Mouse (Mus musculus) MEL (cell line): ENCODE data around the gene A530084C06Rik. TPM values are rescaled to one million over a fixed set of nuclear protein-coding genes. Genes with fewer than 3 reads are reported as not detected.

ENCODE experiments used
- DNase-seq: peaks from one replicate; pipeline ENCODE4 v3.0.0; 2011; ENCODE audit warnings: low read depth, low spot score
- H3K27ac ChIP-seq: 2 replicates; pipeline ENCODE4 v1.5.1; 2012; ENCODE audit warnings: low read depth, mild to moderate bottlenecking, control low read depth, low read length, moderate library complexity; ENCODE audit not compliant: control insufficient read depth
- H3K27me3 ChIP-seq, 2 experiments: fragments of 150-350 bp in 1 of 2; sonication (generic) in 1 of 2; 2 replicates each; pipeline ENCODE4 v1.6.1; 2012; ENCODE audit warnings: low read length in 2 of 2, mild to moderate bottlenecking in 2 of 2, improper control_type of control experiment in 1 of 2, moderate library complexity in 1 of 2; ENCODE audit not compliant: insufficient read depth in 2 of 2, control insufficient read depth in 1 of 2
- H3K36me3 ChIP-seq, 2 experiments: 2 replicates each; pipeline ENCODE4 v1.6.1; 2012 to 2014; ENCODE audit warnings: low read length in 2 of 2, improper control_type of control experiment in 1 of 2, inconsistent platforms in 1 of 2, mild to moderate bottlenecking in 1 of 2; ENCODE audit not compliant: insufficient read depth in 2 of 2, control insufficient read depth in 1 of 2
- H3K4me1 ChIP-seq, 2 experiments: fragments of 150-350 bp in 1 of 2; sonication (generic) in 1 of 2; 2 replicates each; pipeline ENCODE4 v1.6.1; 2012; ENCODE audit warnings: low read length in 2 of 2, improper control_type of control experiment in 1 of 2, mild to moderate bottlenecking in 1 of 2; ENCODE audit not compliant: insufficient read depth in 2 of 2, control insufficient read depth in 1 of 2
- H3K4me3 ChIP-seq, 2 experiments: fragments of 150-350 bp in 1 of 2; sonication (generic) in 1 of 2; 2 replicates each; pipeline ENCODE4 v1.5.1; 2012; ENCODE audit warnings: low read depth in 2 of 2, low read length in 2 of 2, mild to moderate bottlenecking in 2 of 2, moderate library complexity in 2 of 2, control low read depth in 1 of 2, improper control_type of control experiment in 1 of 2; ENCODE audit not compliant: control insufficient read depth in 1 of 2, insufficient read depth in 1 of 2
- H3K79me2 ChIP-seq: 2 replicates; pipeline ENCODE4 v1.6.1; 2012; ENCODE audit warnings: mild to moderate bottlenecking, low read length, moderate library complexity; ENCODE audit not compliant: control insufficient read depth, poor library complexity, insufficient read depth
- H3K9ac ChIP-seq: 2 replicates; pipeline ENCODE4 v1.6.1; 2012; ENCODE audit warnings: low read depth, mild to moderate bottlenecking, control low read depth, low read length, moderate library complexity; ENCODE audit not compliant: control insufficient read depth, poor library complexity, severe bottlenecking
- H3K9me3 ChIP-seq: fragments of 150-350 bp; sonication (generic); replicated peaks from 2 replicates; pipeline ENCODE4 v1.6.1; 2012; ENCODE audit warnings: mild to moderate bottlenecking, low read length, improper control_type of control experiment, moderate library complexity; ENCODE audit not compliant: insufficient read depth
- EP300 ChIP-seq, 2 experiments: IDR thresholded peaks; 2 replicates each; pipeline ENCODE4 v1.6.1; 2011; ENCODE audit warnings: improper control_type of control experiment in 2 of 2, low read length in 2 of 2, low read depth in 1 of 2, mild to moderate bottlenecking in 1 of 2
- ETS1 ChIP-seq: IDR thresholded peaks from 2 replicates; pipeline ENCODE4 v1.6.1; 2012; ENCODE audit warnings: low read depth, mild to moderate bottlenecking, inconsistent platforms, low read length, improper control_type of control experiment, moderate library complexity
- JUND ChIP-seq: IDR thresholded peaks from 2 replicates; pipeline ENCODE4 v1.6.1; 2011; ENCODE audit warnings: low read depth, mild to moderate bottlenecking, improper control_type of control experiment, low read length
- KAT2A ChIP-seq: conservative IDR thresholded peaks from 2 replicates; pipeline ENCODE4 v1.6.1; 2012; ENCODE audit warnings: low read depth, low read length, improper control_type of control experiment, inconsistent platforms
- NRF1 ChIP-seq: IDR thresholded peaks from 2 replicates; pipeline ENCODE4 v1.6.1; 2014; ENCODE audit warnings: low read depth, mild to moderate bottlenecking, inconsistent platforms, low read length, improper control_type of control experiment, moderate library complexity; ENCODE audit not compliant: poor library complexity, insufficient read depth, severe bottlenecking
- POLR2AphosphoS2 ChIP-seq: IDR thresholded peaks from 2 replicates; pipeline ENCODE4 v1.6.1; 2011; ENCODE audit warnings: low read length, improper control_type of control experiment
- POLR2AphosphoS5 ChIP-seq: IDR thresholded peaks from 2 replicates; pipeline ENCODE4 v1.6.1; 2012; ENCODE audit warnings: low read depth, borderline replicate concordance, mild to moderate bottlenecking, inconsistent platforms, low read length, moderate library complexity, mixed read lengths
- SIN3A ChIP-seq: IDR thresholded peaks from 2 replicates; pipeline ENCODE4 v1.6.1; 2012; ENCODE audit warnings: low read length, improper control_type of control experiment, inconsistent platforms
- TAL1 ChIP-seq: IDR thresholded peaks from 2 replicates; pipeline ENCODE4 v1.6.1; 2012; ENCODE audit warnings: mild to moderate bottlenecking, inconsistent platforms, low read length, moderate library complexity, mixed read lengths
- USF1 ChIP-seq: IDR thresholded peaks from 2 replicates; pipeline ENCODE4 v1.6.1; 2014; ENCODE audit warnings: low read depth, mild to moderate bottlenecking, inconsistent platforms, low read length, improper control_type of control experiment, moderate library complexity
- ZC3H11A ChIP-seq: IDR thresholded peaks from 2 replicates; pipeline ENCODE4 v1.6.1; 2012; ENCODE audit warnings: low read depth, mild to moderate bottlenecking, inconsistent platforms, low read length, improper control_type of control experiment
- polyA plus RNA-seq, 2 experiments: library from polyadenylated mRNA; stranded (reverse) in 1 of 2; unstranded in 1 of 2; fragments of >175 nt in 1 of 2; fragments of >200 nt in 1 of 2; gene quantifications; 2 replicates each; pipeline versions ENCODE4 v1.2.1 to v1.2.4; 2012; ENCODE audit warnings: low replicate concordance in 2 of 2, low read depth in 1 of 2; ENCODE audit not compliant: insufficient read length in 2 of 2, insufficient read depth in 1 of 2, missing spikeins in 1 of 2
- total RNA-seq: library from RNA; depleted of rRNA; stranded (reverse); fragments of 300-350 nt; gene quantifications from 2 replicates; pipeline ENCODE4 v1.2.3, GENCODE M21; 2012

The A530084C06Rik gene
- total and polyA plus RNA-seq, 3 experiments = not detected

DNA sequence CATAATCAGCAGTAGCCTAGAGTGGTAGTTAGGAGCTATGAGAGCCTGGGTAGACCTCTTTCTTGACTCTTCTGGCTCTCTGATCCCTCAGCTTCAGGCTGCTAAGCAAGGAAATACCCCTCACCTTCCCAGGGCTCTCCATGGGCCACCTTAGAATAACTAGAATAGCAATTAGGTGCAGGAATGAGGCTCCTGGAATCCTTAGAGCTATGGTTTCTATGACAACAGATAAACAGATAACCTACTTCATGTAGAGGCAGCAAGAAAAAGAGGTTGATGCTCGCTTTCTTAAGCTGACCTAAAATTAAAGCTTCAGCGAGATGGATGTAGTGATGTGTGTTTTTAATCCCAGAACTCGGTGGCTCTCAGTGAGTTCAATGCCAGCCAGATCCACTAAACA, 15.5 kb upstream of the A530084C06Rik start:
- Histone ChIP-seq H3K79me2 (no peaks in the 10 kb centered on the region), H3K9ac (no peak overlapping the region), H3K4me3 (no peak overlapping the region), H3K36me3 (no peaks in the 10 kb centered on the region), H3K4me1 (no peaks in the 10 kb centered on the region), H3K27ac (no peak overlapping the region), H3K9me3 (no peaks in the 10 kb centered on the region), H3K27me3 (no peaks in the 10 kb centered on the region; a peak in 1 of 4 replicates)
- TF ChIP-seq ETS1 (no peak), USF1 (no peak), TAL1 (no peak)
- no peak for DNase-seq

DNA sequence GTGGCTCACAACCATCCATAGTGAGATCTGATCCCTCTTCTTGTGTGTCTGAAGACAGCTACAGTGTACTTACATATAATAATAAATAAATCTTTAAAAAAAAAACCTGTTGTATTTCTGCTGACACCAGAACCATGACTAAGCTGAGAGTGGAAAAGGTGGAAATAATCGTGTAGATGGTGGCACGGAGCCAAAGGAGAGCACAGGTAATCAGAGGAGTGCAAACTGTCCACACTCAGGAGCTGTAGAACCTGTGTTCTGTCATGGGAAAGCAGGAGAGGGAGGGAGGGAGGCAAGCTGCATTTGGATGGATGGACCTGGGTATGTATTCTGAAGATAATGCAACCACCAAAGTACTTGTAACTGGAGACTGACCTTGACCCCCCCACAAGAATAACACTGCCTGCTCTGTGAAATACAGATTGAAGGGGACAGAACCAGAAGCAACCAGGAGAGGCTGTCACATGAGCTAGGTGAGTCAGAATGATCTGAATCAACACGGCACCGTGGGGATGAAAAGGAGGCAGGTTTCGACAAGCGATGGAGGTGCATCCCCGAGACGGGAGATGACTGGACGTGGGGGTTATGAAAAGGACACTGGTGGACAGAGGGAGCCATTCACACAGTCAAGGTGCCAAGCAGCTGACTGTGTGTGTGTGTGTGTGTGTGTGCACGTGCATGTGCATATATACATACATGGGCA, 13.8 kb upstream of the A530084C06Rik start:
- Histone ChIP-seq H3K36me3 (no peaks in the 10 kb centered on the region), H3K27ac (no peak overlapping the region), H3K79me2 (no peaks in the 10 kb centered on the region), H3K9me3 (no peaks in the 10 kb centered on the region), H3K4me1 (no peaks in the 10 kb centered on the region), H3K9ac (no peak overlapping the region), H3K4me3 (no peak overlapping the region), H3K27me3 (no peaks in the 10 kb centered on the region; a peak in 1 of 4 replicates)
- no peak for DNase-seq
- no peak for TF ChIP-seq POLR2AphosphoS2
- TF ChIP-seq USF1 = no peak
- TF ChIP-seq ZC3H11A = no peak
- no peak for TF ChIP-seq NRF1

DNA sequence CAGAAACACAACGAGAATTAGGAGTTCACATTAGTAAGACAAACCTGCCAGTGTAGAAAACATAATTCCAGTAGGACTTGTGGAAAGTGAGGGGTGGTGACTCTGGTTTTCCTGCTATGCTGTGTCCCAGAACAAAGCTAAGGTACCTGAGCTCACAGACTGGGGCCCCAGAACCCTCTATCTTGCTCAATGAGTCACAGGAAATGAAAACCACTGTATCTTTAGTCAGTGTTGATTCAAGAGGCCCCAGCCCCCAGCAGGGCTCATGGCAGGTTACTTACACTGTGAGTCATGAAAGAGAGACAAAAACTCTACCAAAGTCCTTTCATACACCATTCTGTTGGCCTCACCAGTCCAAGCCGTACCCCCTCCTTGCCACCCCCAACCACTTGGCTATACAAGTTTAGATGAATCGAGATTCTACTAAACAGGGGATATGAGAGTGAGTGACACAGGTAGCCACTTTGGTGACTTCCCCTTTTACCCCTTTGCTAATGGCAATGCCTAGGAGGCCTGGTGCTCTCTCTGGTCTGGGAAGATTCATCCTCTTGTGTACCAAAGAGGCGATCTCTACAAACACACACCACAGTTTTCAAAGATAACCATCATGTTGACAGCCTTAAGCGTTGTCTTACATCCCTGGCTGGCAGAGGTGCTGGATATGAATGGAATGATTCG, 8.6 kb upstream of the A530084C06Rik start:
- no peaks in the 10 kb centered on the region for H3K27me3 ChIP-seq
- no peaks in the 10 kb centered on the region for H3K9me3 ChIP-seq
- no peaks in the 10 kb centered on the region for H3K4me1 ChIP-seq
- no peaks in the 10 kb centered on the region for H3K36me3 ChIP-seq
- TF ChIP-seq SIN3A (no peak), KAT2A (no peak), POLR2AphosphoS5 (no peak), JUND (0 out of 2 replicates have a peak, but pooled peaks have one; percentile 34), EP300 (IDR thresholded peaks at IDR 0.05; ENCODE audit: low read depth in 1 of 2, low read length in 2 of 2) (peak in 1 of 2 experiments; percentile 36; a peak in 1 of 4 replicates)
- H3K27ac ChIP-seq = no peak overlapping the region
- H3K9ac ChIP-seq = no peak overlapping the region
- peak; percentile 34 for DNase-seq
- H3K79me2 ChIP-seq = no peaks in the 10 kb centered on the region
- no peak overlapping the region for H3K4me3 ChIP-seq
